Mouse (Mus musculus) heart, adult 2 months (tissue): ENCODE measurements at regions not wholly inside any gene's neighbourhood (a gene's known extent, or its start where the extent isn't known, plus 50 kb on each side); places are given as distances from the start of the nearest gene placed in this dataset.

ENCODE experiments used
- CTCF ChIP-seq: fragments of 200-600 bp; IDR thresholded peaks from 2 replicates; pipeline ENCODE4 v1.8.1; 2022; ENCODE audit warnings: antibody characterized with exemption, mild to moderate bottlenecking, moderate library complexity
- POLR2A ChIP-seq: fragments of 200-500 bp; IDR thresholded peaks from 2 replicates; pipeline ENCODE4 v1.6.1; 2011; ENCODE audit warnings: mild to moderate bottlenecking, low read depth, low read length, control low read depth; ENCODE audit not compliant: insufficient read depth

GRCm38 (mm10) chr5:46740034-46740582 is 882.7 kb upstream of the Lcorl start:
- no peak for TF ChIP-seq POLR2A
- no peak for TF ChIP-seq CTCF
